Mouse (Mus musculus) thymus, adult 18-20 months (tissue): Measurements from ENCODE around the gene Zfp384.
"Not testable (repeated sequence)": the region's sequence is repeated elsewhere in the genome, so short reads cannot be mapped to it uniquely, and the experiment has no call there.

Source experiments
- DNase-seq, 2 experiments: peaks; one replicate each; pipeline ENCODE4 v3.0.0; 2022; ENCODE audit warnings: mixed read lengths in 2 of 2

The Zfp384 gene

GRCm38 (mm10) chr6:125017682-125018081 is 8.7 kb downstream of the Zfp384 start:
- DNase-seq = no peak

GRCm38 (mm10) chr6:125030532-125030931 is 21.6 kb downstream of the Zfp384 start:
- not testable (repeated sequence) for DNase-seq

GRCm38 (mm10) chr6:125031604-125032003 is 22.7 kb downstream of the Zfp384 start:
- DNase-seq = no peak

GRCm38 (mm10) chr6:125038666-125039065 is 29.7 kb downstream of the Zfp384 start:
- DNase-seq = no peak

- DNase-seq = no peak
Measured at GRCm38 (mm10) chr6:125039131-125039530, 30.2 kb downstream of the Zfp384 start.

GRCm38 (mm10) chr6:125039533-125040153 is 30.7 kb downstream of the Zfp384 start, which contains the start of gene Ing4:
Ing4 (plus strand) TSS chr6:125039760.
- peak; percentile 78 to 86 for DNase-seq

- DNase-seq = no peak
Measured at GRCm38 (mm10) chr6:125040221-125040620, 31.3 kb downstream of the Zfp384 start.

GRCm38 (mm10) chr6:125041047-125041446 is 32.1 kb downstream of the Zfp384 start:
- no peak for DNase-seq

GRCm38 (mm10) chr6:125042081-125042480 is 33.1 kb downstream of the Zfp384 start:
- no peak for DNase-seq

- peak in 1 of 2 experiments; percentile 44 for DNase-seq
Measured at GRCm38 (mm10) chr6:125046691-125047090, 37.7 kb downstream of the Zfp384 start.

- DNase-seq = no peak
Measured at GRCm38 (mm10) chr6:125049678-125050077, 40.7 kb downstream of the Zfp384 start, which contains the start of gene Acrbp. Acrbp (plus strand) TSS chr6:125049689.

GRCm38 (mm10) chr6:125051237-125051636 is 42.3 kb downstream of the Zfp384 start:
- DNase-seq = no peak

GRCm38 (mm10) chr6:125061493-125061892 is 52.5 kb downstream of the Zfp384 start:
- DNase-seq = no peak

GRCm38 (mm10) chr6:125062511-125062910 is 53.6 kb downstream of the Zfp384 start:
- no peak for DNase-seq

- DNase-seq = no peak
Measured at GRCm38 (mm10) chr6:125063906-125064305, 55.0 kb downstream of the Zfp384 start.

- not testable (repeated sequence) for DNase-seq
Measured at GRCm38 (mm10) chr6:125065223-125065622, 56.3 kb downstream of the Zfp384 start.

- DNase-seq = no peak
Measured at GRCm38 (mm10) chr6:125067571-125067995, 58.6 kb downstream of the Zfp384 start, which contains the start of gene Lpar5. Lpar5 (plus strand) TSS chr6:125067920.

- DNase-seq = peak; percentile 54 to 64
Measured at GRCm38 (mm10) chr6:125071170-125071895, 62.4 kb downstream of the Zfp384 start.

GRCm38 (mm10) chr6:125071896-125072279 is 62.9 kb downstream of the Zfp384 start:
- DNase-seq = peak in 1 of 2 experiments; percentile 48

GRCm38 (mm10) chr6:125073825-125074224 is 64.9 kb downstream of the Zfp384 start:
- no peak for DNase-seq

GRCm38 (mm10) chr6:125081394-125081793 is 72.4 kb downstream of the Zfp384 start:
- no peak for DNase-seq

- no peak for DNase-seq
Measured at GRCm38 (mm10) chr6:125081797-125082560, 73.0 kb downstream of the Zfp384 start.

- DNase-seq = no peak
Measured at GRCm38 (mm10) chr6:125082801-125083386, 73.9 kb downstream of the Zfp384 start.
